Mouse (Mus musculus) neural tube, embryonic 14.5 days (tissue): ENCODE data around the gene Uvssa. TPM values are rescaled to one million over a fixed set of nuclear protein-coding genes. Genes with fewer than 3 reads are reported as not detected.

ENCODE experiments used
- ATAC-seq: fragments of 200-750 bp; cut with Nextera tagmentation; 2 replicates; pipeline ENCODE4 v1.8.0; 2017; ENCODE audit warnings: low read depth, mild to moderate bottlenecking, moderate TSS enrichment, moderate library complexity
- H3K27ac ChIP-seq: fragments of 300-500 bp; sonication (generic); 2 replicates; pipeline ENCODE4 v1.5.1; 2014; ENCODE audit warnings: low read depth, mild to moderate bottlenecking, control low read depth, low read length, moderate library complexity, mixed read lengths
- H3K27me3 ChIP-seq: fragments of 300-500 bp; sonication (generic); 2 replicates; pipeline ENCODE4 v1.6.1; 2014; ENCODE audit warnings: low read length; ENCODE audit not compliant: control insufficient read depth, insufficient read depth
- H3K36me3 ChIP-seq: fragments of 300-500 bp; sonication (generic); 2 replicates; pipeline ENCODE4 v1.6.1; 2014; ENCODE audit warnings: low read length, mixed read lengths; ENCODE audit not compliant: control insufficient read depth, insufficient read depth
- H3K4me1 ChIP-seq: fragments of 300-500 bp; sonication (generic); 2 replicates; pipeline ENCODE4 v1.6.1; 2014; ENCODE audit warnings: low read length; ENCODE audit not compliant: control insufficient read depth, insufficient read depth
- H3K4me2 ChIP-seq: fragments of 300-500 bp; sonication (generic); 2 replicates; pipeline ENCODE4 v1.6.1; 2014; ENCODE audit warnings: mild to moderate bottlenecking, low read depth, low read length, control low read depth
- H3K4me3 ChIP-seq: fragments of 300-500 bp; sonication (generic); 2 replicates; pipeline ENCODE4 v1.5.1; 2014; ENCODE audit warnings: low read depth, low read length, control low read depth, mixed read lengths
- H3K9ac ChIP-seq: fragments of 300-500 bp; sonication (generic); replicated peaks from 2 replicates; pipeline ENCODE4 v1.6.1; 2014; ENCODE audit warnings: low read depth, mild to moderate bottlenecking, control low read depth, low read length, mixed read lengths
- H3K9me3 ChIP-seq: fragments of 300-500 bp; sonication (generic); 2 replicates; pipeline ENCODE4 v1.6.1; 2016; ENCODE audit warnings: low read length; ENCODE audit not compliant: control insufficient read depth
- WGBS: fragments of 180-500 bp; shearing (Covaris S2); extraction: QIAGEN DNeasy Blood & Tissue Kit; methylation state at CpG from one replicate; pipeline ENCODE4 v1.1.7; 2014; 5-methylcytosine and 5-hydroxymethylcytosine counted together
- polyA plus RNA-seq: library from polyadenylated mRNA; unstranded; fragments of >200 nt; fragmentation: Nextera tagmentation; extraction: Ambion mirVana; gene quantifications from 2 replicates; pipeline ENCODE4 v1.2.1, GENCODE M21; 2014

The Uvssa gene
- polyA plus RNA-seq, 1 experiment from 2014 or later: 9.0 TPM

DNA sequence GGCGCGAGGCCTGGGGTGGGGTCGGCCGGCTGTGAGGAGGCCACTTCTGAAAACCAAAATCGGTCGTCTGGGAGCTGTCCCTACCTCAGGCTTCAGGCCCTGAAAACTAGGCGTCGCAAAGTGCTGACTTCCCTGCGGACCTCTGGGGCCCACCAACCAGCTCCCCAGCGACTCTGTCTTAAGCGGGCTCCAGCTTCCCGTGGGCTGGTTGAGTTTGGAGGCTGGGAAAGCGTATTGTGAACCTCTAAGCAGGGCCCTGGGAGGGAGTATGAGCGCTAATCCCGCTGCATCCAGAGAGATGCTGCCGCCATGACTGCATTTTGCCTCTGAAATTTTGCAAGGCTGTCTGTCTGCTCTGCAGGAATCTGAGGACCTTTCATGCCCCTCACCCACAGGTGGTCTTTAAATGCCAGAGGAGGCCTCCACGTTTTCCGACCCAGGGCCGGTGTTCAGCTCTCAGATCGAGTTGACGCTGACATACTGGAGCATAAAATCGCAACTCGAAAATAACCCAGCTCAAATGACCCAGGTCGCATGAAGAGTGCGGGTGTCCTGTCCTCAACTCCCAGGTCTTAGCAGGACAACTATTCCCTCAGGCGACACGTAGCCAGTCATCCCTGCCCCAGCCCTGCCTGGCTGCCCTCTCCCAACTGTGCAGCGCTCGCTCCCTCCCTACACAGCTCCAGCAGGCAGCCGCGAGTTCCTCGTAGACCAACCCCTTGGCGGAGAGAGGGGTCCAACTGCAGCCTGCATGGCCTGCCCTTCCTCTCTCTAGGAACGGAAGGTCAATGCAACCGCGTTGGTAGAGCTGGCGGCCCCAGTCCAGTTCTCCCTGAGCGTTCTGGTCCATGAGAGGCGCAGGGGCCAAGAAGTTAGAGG is 53.9 kb downstream of the Uvssa start:
- Histone ChIP-seq H3K4me3 (no peak overlapping the region), H3K27me3 (peaks cover 75% of the 10 kb centered on the region), H3K9ac (no peak overlapping the region), H3K4me2 (no peak overlapping the region), H3K9me3 (no peaks in the 10 kb centered on the region), H3K4me1 (peaks cover 18% of the 10 kb centered on the region), H3K27ac (no peak overlapping the region), H3K36me3 (no peaks in the 10 kb centered on the region)
- WGBS: under 1% methylated on average over 39 of the region's 39 CpGs
- ATAC-seq: no peak

DNA sequence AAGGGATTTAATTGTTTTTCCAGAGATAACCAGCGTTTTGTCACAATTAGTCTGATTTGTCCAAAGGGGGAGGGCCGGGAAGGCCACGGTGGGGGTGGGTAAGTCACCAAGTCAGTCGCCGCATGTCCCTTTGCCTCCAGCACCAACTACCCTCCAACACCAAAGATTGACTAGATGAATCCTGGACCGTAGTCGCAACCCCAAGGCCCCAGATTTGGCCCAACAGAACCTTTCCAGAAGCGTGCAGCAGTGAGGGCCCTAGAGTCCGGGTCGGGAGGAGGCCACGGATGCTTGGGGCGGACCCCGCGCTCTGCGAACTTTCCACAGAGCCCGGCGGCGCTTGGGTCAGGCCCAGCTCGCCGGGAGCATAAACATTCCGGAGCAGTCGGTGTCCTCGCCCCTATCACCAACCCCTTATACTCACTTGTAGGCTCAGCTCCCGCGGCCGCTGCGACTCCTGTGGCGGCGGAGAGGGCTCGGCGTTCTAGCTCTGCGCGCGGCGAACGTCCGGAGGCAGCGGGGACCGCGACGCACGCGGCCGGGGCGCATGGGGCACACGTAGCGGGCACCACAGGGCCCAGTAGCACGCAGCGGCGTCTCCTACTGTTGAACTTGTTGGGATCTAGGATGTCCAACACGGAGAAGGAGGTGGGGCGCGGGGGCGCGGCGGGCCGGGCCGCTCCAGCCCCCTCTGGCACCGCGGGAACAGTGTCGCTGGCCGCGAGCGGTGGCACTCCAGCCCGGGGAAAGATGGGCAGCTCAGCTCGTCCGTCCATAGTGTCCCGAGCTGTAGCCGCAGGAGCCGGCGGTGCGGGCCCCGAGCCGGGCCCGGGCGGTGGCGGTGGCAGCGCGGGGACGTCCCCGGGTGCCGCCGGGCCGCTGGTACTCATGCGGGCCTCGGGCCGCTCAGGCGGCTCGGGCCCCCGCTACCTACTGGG is 55.1 kb downstream of the Uvssa start, which contains the start of gene Nkx1-1:
Nkx1-1 (minus strand) TSS at position 776 of the 938 bp plus-strand sequence.
- Histone ChIP-seq H3K36me3 (no peaks in the 10 kb centered on the region), H3K9ac (no peak within 1 kb of the TSS), H3K4me3 (peak within 1 kb of the TSS; percentile 17), H3K4me1 (peaks cover 18% of the 10 kb centered on the region), H3K27me3 (peaks cover 72% of the 10 kb centered on the region), H3K27ac (0 out of 2 replicates have a peak within 1 kb of the TSS, but pooled peaks have one; percentile 10), H3K9me3 (no peaks in the 10 kb centered on the region), H3K4me2 (peak within 1 kb of the TSS; percentile 16)
- under 1% methylated on average over 79 of the region's 90 CpGs for WGBS
- no peak for ATAC-seq

DNA sequence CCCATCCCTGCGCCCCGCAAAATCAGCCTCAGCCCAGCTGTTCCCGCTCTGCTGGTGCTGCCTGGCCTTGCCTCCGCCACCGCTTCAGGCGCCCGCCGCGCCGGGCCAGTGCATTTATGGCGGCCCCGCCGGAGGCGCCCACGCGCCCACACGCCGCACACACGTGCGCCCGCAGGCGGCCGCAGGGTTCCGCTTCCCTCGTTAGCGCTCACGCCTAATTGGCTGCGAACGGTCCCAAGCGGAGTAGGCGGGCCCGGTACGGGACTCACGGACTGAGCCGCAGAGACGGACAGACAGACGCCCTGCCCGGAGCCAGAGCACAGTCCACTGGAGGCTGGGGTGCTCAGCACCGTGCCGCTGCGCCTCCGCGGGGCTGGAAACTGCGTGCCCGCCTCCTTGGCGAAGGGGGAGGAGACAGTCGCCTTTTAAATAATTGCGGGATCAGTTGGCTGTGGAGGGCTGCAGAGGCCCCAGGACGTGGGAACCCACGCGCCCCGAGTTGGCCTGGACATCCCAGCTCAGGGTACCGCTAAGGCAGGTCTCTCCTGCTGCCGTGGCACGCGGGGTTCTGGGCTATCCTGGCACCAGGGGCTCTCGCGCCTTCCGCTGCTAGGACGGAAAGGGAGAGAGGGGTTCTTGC is 55.9 kb downstream of the Uvssa start:
- Histone ChIP-seq H3K9ac (no peak overlapping the region), H3K4me2 (peak overlapping the region; percentile 16), H3K4me3 (peak overlapping the region; percentile 17; the same call in 1 of the 2 replicates), H3K27ac (no peak overlapping the region), H3K27me3 (peaks cover 69% of the 10 kb centered on the region), H3K9me3 (no peaks in the 10 kb centered on the region), H3K36me3 (no peaks in the 10 kb centered on the region), H3K4me1 (peaks cover 18% of the 10 kb centered on the region)
- no peak for ATAC-seq
- WGBS: 2% methylated on average over 46 of the region's 60 CpGs

DNA sequence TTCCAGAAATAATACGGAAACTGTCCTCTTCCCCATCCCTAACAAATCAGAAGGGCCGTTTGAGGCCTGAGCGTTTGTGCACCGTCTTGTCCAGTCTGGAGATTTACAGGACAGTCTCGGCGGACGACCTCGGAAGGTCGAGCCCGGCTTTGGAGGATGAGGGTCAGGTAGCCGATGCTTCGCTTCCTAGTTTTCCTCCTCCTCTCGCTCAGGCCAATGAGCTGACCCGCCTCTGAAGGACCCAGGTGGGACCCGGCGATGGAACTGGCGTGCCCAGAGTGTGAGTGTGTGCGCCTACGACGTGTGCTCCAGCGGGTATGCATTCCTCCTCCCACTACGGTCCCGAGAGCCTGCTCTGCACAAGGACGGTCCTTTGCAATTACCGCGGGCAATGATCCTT is 56.8 kb downstream of the Uvssa start:
- no peak overlapping the region for H3K9ac ChIP-seq
- 0 out of 2 replicates have a peak overlapping the region, but pooled peaks have one; percentile 11 for H3K4me2 ChIP-seq
- 1% methylated on average over 26 of the region's 26 CpGs for WGBS
- H3K9me3 ChIP-seq: no peaks in the 10 kb centered on the region
- H3K4me1 ChIP-seq: peaks cover 18% of the 10 kb centered on the region
- peaks cover 65% of the 10 kb centered on the region for H3K27me3 ChIP-seq
- no peaks in the 10 kb centered on the region for H3K36me3 ChIP-seq
- no peak for ATAC-seq
- H3K4me3 ChIP-seq: no peak overlapping the region
- H3K27ac ChIP-seq: no peak overlapping the region

DNA sequence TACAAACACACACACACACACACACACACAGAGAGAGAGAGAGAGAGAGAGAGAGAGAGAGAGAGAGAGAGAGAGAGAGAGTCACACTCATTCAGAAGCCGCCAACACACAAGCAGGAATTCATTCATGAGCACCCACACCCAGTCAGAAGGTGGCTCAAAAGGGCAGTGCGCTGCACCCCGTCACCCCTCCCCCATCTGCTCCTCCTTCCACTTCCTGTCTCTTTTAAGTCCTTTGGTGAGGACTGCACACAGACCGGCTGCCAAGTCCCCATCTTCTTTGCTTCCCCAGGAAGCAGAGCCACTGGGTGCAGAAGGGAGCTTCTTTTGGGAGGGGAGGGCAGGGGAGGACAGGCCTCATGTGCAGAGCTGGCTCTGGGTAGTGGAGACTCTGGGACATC is 57.6 kb downstream of the Uvssa start:
- no peak for ATAC-seq
- WGBS: 0% methylated on average over 4 of the region's 4 CpGs

DNA sequence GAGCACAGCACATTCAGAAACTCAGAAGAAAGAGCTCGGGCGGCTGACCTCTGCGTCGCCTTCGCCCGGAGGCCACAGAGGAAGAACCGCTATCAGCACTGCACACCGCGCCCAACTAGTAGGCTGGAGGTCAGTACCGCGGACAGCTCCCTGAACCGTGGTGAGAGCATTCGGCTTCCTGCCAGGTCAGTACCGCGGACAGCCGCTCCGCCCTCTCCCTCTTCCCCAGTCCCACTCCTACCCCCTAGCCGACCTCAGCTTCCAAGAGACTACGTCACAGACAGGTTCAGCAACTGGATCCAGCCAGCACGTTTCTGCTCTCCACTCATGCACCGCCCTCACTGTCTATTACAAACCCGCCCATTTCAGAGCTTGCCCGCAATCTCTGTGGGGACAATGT is 59.9 kb downstream of the Uvssa start:
- no peak overlapping the region for H3K4me2 ChIP-seq
- H3K27ac ChIP-seq: no peak overlapping the region
- peak; percentile 36; the same call in 1 of the 2 replicates for ATAC-seq
- no peaks in the 10 kb centered on the region for H3K36me3 ChIP-seq
- H3K9ac ChIP-seq: no peak overlapping the region
- WGBS: 2% methylated on average over 23 of the region's 23 CpGs
- H3K4me3 ChIP-seq: no peak overlapping the region
- peaks cover 14% of the 10 kb centered on the region; the same call in 1 of the 2 replicates for H3K4me1 ChIP-seq
- H3K9me3 ChIP-seq: no peaks in the 10 kb centered on the region
- peaks cover 71% of the 10 kb centered on the region for H3K27me3 ChIP-seq

More for the DNA sequence above, 57.6 kb downstream of the Uvssa start:
- Histone ChIP-seq H3K27me3 (peaks cover 61% of the 10 kb centered on the region), H3K9ac (no peak overlapping the region), H3K27ac (no peak overlapping the region), H3K4me1 (peaks cover 13% of the 10 kb centered on the region), H3K4me2 (no peak overlapping the region), H3K36me3 (no peaks in the 10 kb centered on the region), H3K4me3 (no peak overlapping the region), H3K9me3 (no peaks in the 10 kb centered on the region)

DNA sequence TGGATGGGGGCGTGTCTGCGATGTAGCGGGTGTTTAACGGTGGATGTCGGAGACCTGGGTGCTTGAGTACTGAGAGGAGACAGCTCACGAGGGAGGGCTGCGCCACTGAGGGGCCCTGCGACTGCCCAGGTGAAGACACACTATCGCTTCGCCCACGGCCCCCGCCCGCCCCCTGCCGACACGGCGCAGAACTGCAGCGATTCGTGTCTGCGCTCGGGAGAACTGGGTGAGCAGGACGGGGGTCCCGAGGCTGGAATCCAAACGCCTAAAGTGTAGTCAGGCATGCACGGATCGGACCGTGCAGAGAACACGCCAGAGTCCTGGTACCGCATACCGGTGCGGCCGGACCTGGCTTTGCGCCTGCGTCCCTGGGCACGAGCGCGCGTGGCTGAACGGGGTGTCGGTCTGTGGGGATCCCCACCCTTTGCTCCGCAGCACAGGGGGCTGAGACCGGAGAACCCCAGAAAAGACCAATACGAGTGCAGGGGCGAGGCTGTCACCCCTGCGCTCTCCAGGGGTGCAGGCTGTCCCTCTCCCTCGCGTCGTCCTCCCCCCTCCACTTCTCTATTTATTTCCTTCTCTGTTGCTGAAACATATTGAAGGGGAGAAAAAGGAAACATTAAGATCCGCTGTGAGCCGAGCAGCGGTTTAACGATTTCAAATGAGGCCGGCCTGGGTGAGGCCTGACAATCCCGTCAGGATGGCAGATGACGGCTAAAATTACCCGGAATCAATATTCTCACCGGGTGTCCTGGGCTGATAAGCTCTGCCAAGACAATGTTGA is 64.8 kb downstream of the Uvssa start:
- H3K4me2 ChIP-seq: peak overlapping the region; percentile 56
- H3K4me3 ChIP-seq: peak overlapping the region; percentile 24
- H3K4me1 ChIP-seq: peaks cover 5% of the 10 kb centered on the region; the same call in 1 of the 2 replicates
- WGBS: 3% methylated on average over 56 of the region's 56 CpGs
- H3K9ac ChIP-seq: peak overlapping the region; percentile 32; the same call in 1 of the 2 replicates
- H3K9me3 ChIP-seq: no peaks in the 10 kb centered on the region
- H3K27ac ChIP-seq: no peak overlapping the region
- peaks cover 46% of the 10 kb centered on the region for H3K27me3 ChIP-seq
- ATAC-seq: peak; percentile 68
- no peaks in the 10 kb centered on the region for H3K36me3 ChIP-seq

DNA sequence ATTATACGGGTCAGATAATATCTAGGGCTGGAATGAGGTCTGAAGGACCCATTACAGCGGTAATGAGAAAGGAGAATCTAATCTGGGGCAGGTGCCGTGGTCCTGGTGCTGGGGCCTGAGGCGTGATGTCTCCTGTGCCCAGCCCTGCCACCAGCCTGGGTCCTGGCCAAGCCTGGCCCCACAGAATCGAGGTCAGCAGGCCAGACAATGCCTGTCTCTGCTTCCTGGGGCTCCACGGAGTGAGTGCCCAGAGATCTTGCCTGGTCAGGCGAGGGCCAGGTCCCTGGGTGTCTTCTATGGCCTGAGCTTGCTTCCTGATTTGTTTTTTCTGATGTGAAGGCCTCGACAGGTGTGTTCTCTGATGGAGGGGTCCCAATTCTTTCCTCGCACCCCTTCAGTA is 65.4 kb downstream of the Uvssa start:
- Histone ChIP-seq H3K4me2 (no peak overlapping the region), H3K36me3 (no peaks in the 10 kb centered on the region), H3K27me3 (peaks cover 48% of the 10 kb centered on the region), H3K27ac (no peak overlapping the region), H3K4me3 (no peak overlapping the region), H3K9ac (no peak overlapping the region), H3K9me3 (no peaks in the 10 kb centered on the region), H3K4me1 (peaks cover 5% of the 10 kb centered on the region; the same call in 1 of the 2 replicates)
- 56% methylated on average over 9 of the region's 9 CpGs for WGBS
- ATAC-seq: no peak
